Mouse (Mus musculus): ENCODE results near the gene Ubd. TPM values are rescaled to one million over a fixed set of nuclear protein-coding genes. Genes with fewer than 3 reads are reported as not detected.

Ubd gene
- polyA plus RNA-seq (2012; rRNA removed) = not detected in 2 replicates

DNA sequence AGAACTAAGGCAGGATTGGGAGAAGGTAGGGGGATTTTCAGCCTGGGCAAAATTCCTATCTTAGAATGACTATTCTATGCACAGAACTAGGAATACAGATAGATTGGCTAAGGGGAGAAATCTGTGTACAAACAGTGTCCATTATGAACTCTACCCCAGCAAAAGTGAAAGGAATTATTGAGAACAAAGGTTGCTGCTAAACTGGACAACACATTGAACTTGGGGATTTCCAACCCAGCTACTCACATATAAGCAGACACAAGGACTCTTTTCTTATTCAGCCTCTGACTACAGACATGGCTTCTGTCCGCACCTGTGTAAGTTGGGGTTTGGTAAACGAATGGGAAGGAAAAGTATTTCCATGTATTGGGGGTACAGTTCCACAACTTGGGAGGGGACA lies at the start of gene Ubd:
TSS of gene Ubd (plus strand) at position 237 of the 400 bp plus-strand sequence.

DNA sequence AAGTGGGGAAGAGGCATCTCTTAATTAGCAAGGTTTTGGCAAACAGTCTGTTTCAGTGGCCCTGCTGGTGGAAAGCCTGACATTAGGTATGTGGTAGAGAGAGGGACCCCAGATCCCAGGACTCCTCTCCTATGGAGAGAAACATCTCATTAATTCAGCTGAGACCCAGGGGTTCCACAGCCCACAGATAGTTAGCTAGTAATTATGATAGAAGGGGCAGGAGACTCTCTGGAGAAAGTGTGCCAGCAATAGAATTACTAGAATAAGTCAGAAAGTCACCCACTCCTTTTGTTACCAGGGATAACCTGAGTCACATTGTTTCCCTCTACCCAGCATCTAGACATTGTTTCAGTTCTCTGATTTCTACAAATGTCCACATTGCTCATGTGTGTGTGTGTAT lies 32.3 kb upstream of the Ubd start, which contains the start of gene Olfr93:
TSS of gene Olfr93 (minus strand) at position 101 of the 400 bp plus-strand sequence.

GRCm38 (mm10) chr17:37200894-37201293 lies 7.2 kb downstream of the Ubd start, which contains the start of gene Olfr94:
Gene Olfr94 (minus strand): TSS chr17:37200994.

GRCm38 (mm10) chr17:37213018-37213417 lies 19.3 kb downstream of the Ubd start, which contains the start of gene Olfr95:
Gene Olfr95 (minus strand): TSS chr17:37213118.

DNA sequence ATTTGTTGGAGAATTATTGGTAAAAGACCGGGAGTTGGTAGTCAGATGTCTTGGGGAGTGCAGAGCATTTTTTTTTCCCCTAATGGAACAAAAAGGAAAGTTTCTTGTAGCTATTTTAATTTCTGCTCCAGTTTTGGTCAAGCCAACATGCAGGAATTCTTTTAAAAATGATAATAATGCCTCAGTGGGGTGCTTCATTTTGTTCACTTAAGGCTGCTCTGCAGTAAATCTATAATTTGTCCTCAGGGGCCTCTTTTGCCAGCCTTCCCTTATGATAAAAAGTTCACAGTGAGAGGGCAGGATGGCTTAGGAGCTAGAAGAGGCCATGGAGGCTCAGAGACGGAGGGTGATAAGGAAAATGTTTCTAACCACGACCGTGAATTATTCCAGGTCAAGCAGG lies 26.2 kb downstream of the Ubd start, which contains the start of gene Olfr96:
TSS of gene Olfr96 (plus strand) at position 301 of the 400 bp plus-strand sequence.

GRCm38 (mm10) chr17:37237230-37237629 lies 43.5 kb downstream of the Ubd start, which contains the start of gene Olfr97:
Gene Olfr97 (minus strand): TSS chr17:37237330.

Other genes with a start within 250 kb of the Ubd start
- 31.5 and 32.1 TPM in 2 replicates for gene Ppp1r11, start 242.2 kb upstream of the Ubd start, polyA plus RNA-seq (2012; rRNA removed)
- gene Znrd1, start 235.3 kb upstream of the Ubd start, polyA plus RNA-seq (2012; rRNA removed) = 16.6 and 18.1 TPM in 2 replicates
- gene Znrd1as, start 235.3 kb upstream of the Ubd start, polyA plus RNA-seq (2012; rRNA removed) = 3.4 and 3.5 TPM in 2 replicates
- gene 2410137M14Rik, start 212.7 kb upstream of the Ubd start, polyA plus RNA-seq (2012; rRNA removed) = not detected in 2 replicates
- gene H2-M5, start 204.4 kb upstream of the Ubd start, polyA plus RNA-seq (2012; rRNA removed) = 0.09 and 0.10 TPM in 2 replicates
- 4.1 and 4.7 TPM in 2 replicates for gene Zfp57, start 192.7 kb upstream of the Ubd start, polyA plus RNA-seq (2012; rRNA removed)
- not detected in 2 replicates for gene Mog, start 170.5 kb upstream of the Ubd start, polyA plus RNA-seq (2012; rRNA removed)
- gene Gabbr1, start 147.9 kb upstream of the Ubd start, polyA plus RNA-seq (2012; rRNA removed) = 2.0 TPM in 2 replicates
- not detected in 2 replicates for gene Olfr90, start 105.4 kb upstream of the Ubd start, polyA plus RNA-seq (2012; rRNA removed)
- gene Olfr91, start 95.6 kb upstream of the Ubd start, polyA plus RNA-seq (2012; rRNA removed) = not detected in 2 replicates
- gene Olfr92, start 73.8 kb upstream of the Ubd start, polyA plus RNA-seq (2012; rRNA removed) = not detected in 2 replicates
- gene Olfr93, start 32.4 kb upstream of the Ubd start, polyA plus RNA-seq (2012; rRNA removed) = not detected in 2 replicates
- gene Olfr94, start 7.1 kb downstream of the Ubd start, polyA plus RNA-seq (2012; rRNA removed) = not detected in 2 replicates
- not detected in 2 replicates for gene Olfr95, start 19.2 kb downstream of the Ubd start, polyA plus RNA-seq (2012; rRNA removed)
- gene Olfr96, start 26.3 kb downstream of the Ubd start, polyA plus RNA-seq (2012; rRNA removed) = not detected in 2 replicates
- gene Olfr97, start 43.4 kb downstream of the Ubd start, polyA plus RNA-seq (2012; rRNA removed) = not detected in 2 replicates
- not detected in 2 replicates for gene Olfr98, start 69.9 kb downstream of the Ubd start, polyA plus RNA-seq (2012; rRNA removed)
- gene H2-M3, start 76.3 kb downstream of the Ubd start, polyA plus RNA-seq (2012; rRNA removed) = 0.87 and 1.1 TPM in 2 replicates
- gene Olfr99, start 89.6 kb downstream of the Ubd start, polyA plus RNA-seq (2012; rRNA removed) = not detected in 2 replicates
- not detected in 2 replicates for gene Olfr101, start 110.4 kb downstream of the Ubd start, polyA plus RNA-seq (2012; rRNA removed)
- not detected in 2 replicates for gene Olfr102, start 123.2 kb downstream of the Ubd start, polyA plus RNA-seq (2012; rRNA removed)
- gene Olfr103, start 145.8 kb downstream of the Ubd start, polyA plus RNA-seq (2012; rRNA removed) = not detected in 2 replicates
- not detected in 2 replicates for gene Olfr104-ps, start 165.7 kb downstream of the Ubd start, polyA plus RNA-seq (2012; rRNA removed)
- gene Olfr105-ps, start 185.1 kb downstream of the Ubd start, polyA plus RNA-seq (2012; rRNA removed) = not detected in 2 replicates
- gene Olfr106-ps, start 196.5 kb downstream of the Ubd start, polyA plus RNA-seq (2012; rRNA removed) = not detected in 2 replicates
- gene Olfr107, start 205.3 kb downstream of the Ubd start, polyA plus RNA-seq (2012; rRNA removed) = not detected in 2 replicates